Mouse (Mus musculus) intestine, embryonic 14.5 days (tissue): Measurements from ENCODE around the gene Adgrg7. TPM values are rescaled to one million over a fixed set of nuclear protein-coding genes. Genes with fewer than 3 reads are reported as not detected.

Source experiments
- ATAC-seq: fragments of 200-750 bp; cut with Nextera tagmentation; replicated peaks from 2 replicates; pipeline ENCODE4 v1.8.0; 2017; ENCODE audit warnings: low read depth, moderate number of reproducible peaks, moderate TSS enrichment, moderate library complexity; ENCODE audit not compliant: low FRiP score, low TSS enrichment
- DNase-seq: peaks from one replicate; pipeline ENCODE4 v3.0.0-alpha.2; 2018; ENCODE audit warnings: low spot score
- H3K27ac ChIP-seq: fragments of 300-500 bp; sonication (generic); 2 replicates; pipeline ENCODE4 v1.5.1; 2014; ENCODE audit warnings: low read depth, mild to moderate bottlenecking, control low read depth
- H3K27me3 ChIP-seq: fragments of 300-500 bp; sonication (generic); replicated peaks from 2 replicates; pipeline ENCODE4 v1.6.1; 2014; ENCODE audit warnings: low read length, control low read depth; ENCODE audit not compliant: control insufficient read depth, insufficient read depth
- H3K36me3 ChIP-seq: fragments of 300-500 bp; sonication (generic); 2 replicates; pipeline ENCODE4 v1.6.1; 2014; ENCODE audit warnings: low read length, control low read depth; ENCODE audit not compliant: control insufficient read depth, insufficient read depth
- H3K4me1 ChIP-seq: fragments of 300-500 bp; sonication (generic); replicated peaks from 2 replicates; pipeline ENCODE4 v1.6.1; 2014; ENCODE audit warnings: low read length, control low read depth, mixed read lengths; ENCODE audit not compliant: control insufficient read depth, insufficient read depth
- H3K4me2 ChIP-seq: fragments of 300-500 bp; sonication (generic); 2 replicates; pipeline ENCODE4 v1.6.1; 2014; ENCODE audit warnings: low read length
- H3K4me3 ChIP-seq: fragments of 300-500 bp; sonication (generic); 2 replicates; pipeline ENCODE4 v1.5.1; 2014; ENCODE audit warnings: low read depth, low read length, control low read depth, mixed read lengths
- H3K9ac ChIP-seq: fragments of 300-500 bp; sonication (generic); 2 replicates; pipeline ENCODE4 v1.6.1; 2014; ENCODE audit warnings: mild to moderate bottlenecking, low read length
- H3K9me3 ChIP-seq: fragments of 300-500 bp; sonication (generic); 2 replicates; pipeline ENCODE4 v1.6.1; 2016; ENCODE audit warnings: low read length, control low read depth; ENCODE audit not compliant: control insufficient read depth
- WGBS: fragments of 180-500 bp; shearing (Covaris S2); extraction: QIAGEN DNeasy Blood & Tissue Kit; methylation state at CpG from one replicate; pipeline ENCODE4 v1.1.7; 2014; 5-methylcytosine and 5-hydroxymethylcytosine counted together
- polyA plus RNA-seq: library from polyadenylated mRNA; unstranded; fragments of >200 nt; fragmentation: Nextera tagmentation; extraction: Ambion mirVana; gene quantifications from 2 replicates; pipeline ENCODE4 v1.2.1, GENCODE M21; 2014

Adgrg7 gene
- polyA plus RNA-seq, 1 experiment from 2014 or later: 0.99 TPM

DNA sequence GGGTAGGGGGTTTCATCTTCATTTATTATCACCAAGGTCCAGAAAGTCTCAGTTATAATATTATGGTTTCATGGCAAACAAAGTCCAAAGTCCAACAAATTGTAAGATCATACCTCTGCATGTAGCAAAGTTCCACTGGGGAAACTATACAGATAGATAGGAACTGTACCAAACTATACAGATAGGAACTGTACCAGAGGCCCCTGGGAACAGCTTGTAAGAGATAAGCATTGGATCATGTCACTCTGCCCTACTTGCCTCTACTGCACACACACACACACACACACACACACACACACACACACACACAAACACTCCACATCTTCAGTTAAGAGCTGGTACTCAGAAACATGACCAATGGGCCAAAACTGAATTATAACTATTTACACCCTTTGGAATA is 76.6 kb downstream of the Adgrg7 start:
- no peaks in the 10 kb centered on the region for H3K36me3 ChIP-seq
- no peak overlapping the region for H3K27ac ChIP-seq
- H3K9ac ChIP-seq: no peak overlapping the region
- no peak overlapping the region for H3K4me3 ChIP-seq
- DNase-seq: no peak
- H3K9me3 ChIP-seq: no peaks in the 10 kb centered on the region
- H3K27me3 ChIP-seq: no peaks in the 10 kb centered on the region
- H3K4me1 ChIP-seq: peaks cover 16% of the 10 kb centered on the region
- no peak overlapping the region for H3K4me2 ChIP-seq
- ATAC-seq: no peak

DNA sequence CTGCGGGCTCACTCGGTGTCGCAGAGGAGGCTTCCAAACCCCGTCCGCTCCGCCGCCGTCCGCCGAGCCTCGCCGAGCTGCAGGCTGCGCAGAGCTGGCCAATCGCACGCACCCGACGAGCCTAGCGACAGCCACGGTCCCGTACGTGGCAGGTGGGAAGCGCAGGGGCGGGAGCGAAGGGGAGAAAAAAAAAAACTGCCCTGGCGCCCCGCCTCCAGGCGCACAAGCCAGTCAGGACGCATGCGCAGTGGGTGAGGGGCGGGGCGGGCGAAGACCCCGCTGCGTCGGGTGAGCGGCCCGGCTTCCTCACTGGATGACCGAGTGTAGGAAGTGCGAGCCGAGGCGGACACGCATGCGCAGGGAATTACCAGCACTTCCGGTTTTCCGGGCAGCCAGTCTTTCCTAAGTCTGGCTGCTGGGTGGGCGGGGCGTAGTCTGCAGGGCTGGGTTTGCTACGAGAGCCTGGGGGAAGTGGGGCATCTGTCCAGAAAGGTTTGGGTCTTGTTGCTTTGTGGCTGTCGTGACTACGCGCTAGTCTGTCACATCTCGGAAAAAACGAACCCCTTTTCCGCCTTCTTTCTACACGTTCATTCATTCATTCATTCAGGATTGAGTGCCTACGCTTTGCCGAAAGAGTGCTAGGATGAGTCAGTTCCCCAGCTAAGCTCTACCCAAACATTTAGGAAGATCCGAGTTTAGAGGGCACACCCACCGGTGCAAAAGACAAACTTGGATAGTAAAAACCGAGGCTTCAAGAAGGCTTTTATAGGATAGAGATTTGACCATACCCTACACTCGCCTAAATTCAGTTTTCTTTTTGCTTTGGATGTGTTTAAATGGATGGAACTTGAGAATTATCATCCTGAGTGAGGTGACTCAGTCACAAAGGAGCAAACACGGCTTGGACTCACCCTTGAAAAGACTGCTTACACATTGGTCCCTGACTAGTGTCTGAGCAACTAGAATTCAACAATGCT is 78.1 kb downstream of the Adgrg7 start, which contains the start of gene Tfg:
Gene Tfg, minus strand, starts transcription at position 227 of the 977 bp plus-strand sequence.
- Histone ChIP-seq H3K4me2 (peak within 1 kb of the TSS; percentile 73), H3K4me3 (peak within 1 kb of the TSS; percentile 87), H3K36me3 (peaks cover 2% of the 10 kb centered on the region), H3K9me3 (no peaks in the 10 kb centered on the region), H3K27me3 (no peaks in the 10 kb centered on the region), H3K9ac (peak within 1 kb of the TSS; percentile 85), H3K27ac (peak within 1 kb of the TSS; percentile 98), H3K4me1 (peaks cover 16% of the 10 kb centered on the region)
- under 1% methylated on average over 62 of the region's 62 CpGs for whole genome bisulfite sequencing
- ATAC-seq (peak; percentile 96), DNase-seq (peak; percentile 97)

DNA sequence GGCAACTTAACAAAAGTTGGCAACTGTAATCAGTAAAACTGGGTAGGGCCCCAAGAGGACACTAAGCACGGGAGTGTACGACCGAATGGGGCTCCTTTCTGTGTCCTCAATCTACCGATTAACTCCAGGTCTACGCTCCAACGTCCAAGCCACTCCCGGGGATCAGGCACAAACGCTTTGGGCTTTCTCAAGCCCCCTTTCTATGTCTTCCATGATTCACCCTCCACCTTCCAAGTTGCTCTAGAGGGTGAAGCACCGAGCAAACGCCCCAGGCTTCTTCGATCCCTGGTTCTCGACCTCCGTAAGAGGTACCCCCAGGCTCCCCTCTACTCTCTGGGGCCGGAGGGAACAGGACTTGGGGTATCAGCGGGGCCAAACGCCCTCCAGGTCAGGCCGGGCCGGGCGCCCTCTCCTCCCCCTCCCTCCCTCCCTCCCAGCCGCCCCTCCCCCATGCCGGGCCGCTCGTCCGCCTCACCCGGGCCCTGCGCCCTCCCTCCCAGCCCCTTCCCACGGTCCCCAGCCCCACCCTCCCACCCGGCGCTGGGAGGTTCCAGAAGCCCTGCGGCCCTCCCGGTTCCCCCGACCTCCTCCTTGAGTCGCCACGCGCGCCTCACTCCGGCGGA is 79.0 kb downstream of the Adgrg7 start:
- Histone ChIP-seq H3K27me3 (no peaks in the 10 kb centered on the region), H3K4me3 (peak overlapping the region; percentile 87), H3K27ac (peak overlapping the region; percentile 98), H3K9ac (peak overlapping the region; percentile 85), H3K4me1 (peaks cover 16% of the 10 kb centered on the region), H3K4me2 (peak overlapping the region; percentile 73), H3K9me3 (no peaks in the 10 kb centered on the region), H3K36me3 (peaks cover 11% of the 10 kb centered on the region)
- ATAC-seq: peak; percentile 82
- DNase-seq: peak; percentile 85
- 0% methylated on average over 30 of the region's 38 CpGs for WGBS

DNA sequence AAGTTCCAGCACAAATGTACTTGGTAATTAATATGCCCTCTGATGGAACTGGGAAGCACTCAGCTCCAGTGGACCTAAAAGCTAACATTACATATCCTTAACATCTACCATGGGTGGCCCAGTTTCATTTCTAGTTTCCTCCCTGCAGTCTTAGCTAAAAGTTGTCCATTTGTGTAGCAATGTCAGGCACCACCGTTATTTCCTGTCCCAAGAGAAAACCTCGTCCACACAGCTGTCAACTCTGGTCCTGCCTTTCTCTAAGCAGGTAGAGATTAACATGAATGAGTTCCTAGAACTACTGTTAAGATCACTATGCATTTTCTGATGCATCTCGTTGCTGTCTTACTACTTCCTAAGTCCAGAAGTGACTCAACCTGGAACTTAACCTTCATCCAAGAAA is 80.0 kb downstream of the Adgrg7 start:
- no peak for ATAC-seq
- Histone ChIP-seq H3K9me3 (no peaks in the 10 kb centered on the region), H3K4me3 (peak overlapping the region; percentile 87; the same call in 1 of the 2 replicates), H3K9ac (no peak overlapping the region), H3K4me2 (peak overlapping the region; percentile 73), H3K36me3 (peaks cover 21% of the 10 kb centered on the region), H3K27ac (no peak overlapping the region), H3K4me1 (peaks cover 16% of the 10 kb centered on the region), H3K27me3 (no peaks in the 10 kb centered on the region)
- WGBS: 67% methylated on average over 3 of the region's 3 CpGs
- DNase-seq: no peak

DNA sequence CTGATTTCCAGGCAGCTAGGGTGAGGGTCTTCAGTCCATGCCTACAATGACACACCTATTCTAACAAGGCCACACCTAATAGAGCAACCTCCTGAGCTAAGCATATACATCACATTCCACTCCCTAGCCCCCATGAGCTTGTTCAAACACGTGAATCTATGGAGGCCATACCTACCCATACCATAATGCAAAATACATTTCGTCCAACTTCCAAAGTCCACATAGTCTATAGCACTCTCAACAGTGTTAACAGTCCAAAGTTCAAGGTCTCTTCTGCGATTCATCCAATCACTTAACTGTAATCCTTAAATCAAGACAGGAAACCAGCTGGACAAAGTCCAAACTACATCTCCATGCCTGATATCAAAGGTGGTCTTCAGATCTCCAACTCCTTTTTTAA is 85.6 kb downstream of the Adgrg7 start:
- no peak overlapping the region for H3K4me3 ChIP-seq
- 85% methylated on average over 3 of the region's 3 CpGs for WGBS
- no peak for DNase-seq
- H3K27ac ChIP-seq: no peak overlapping the region
- no peaks in the 10 kb centered on the region for H3K9me3 ChIP-seq
- ATAC-seq: no peak
- H3K4me2 ChIP-seq: no peak overlapping the region
- no peaks in the 10 kb centered on the region for H3K4me1 ChIP-seq
- no peaks in the 10 kb centered on the region for H3K27me3 ChIP-seq
- H3K9ac ChIP-seq: no peak overlapping the region
- H3K36me3 ChIP-seq: peaks cover 63% of the 10 kb centered on the region

DNA sequence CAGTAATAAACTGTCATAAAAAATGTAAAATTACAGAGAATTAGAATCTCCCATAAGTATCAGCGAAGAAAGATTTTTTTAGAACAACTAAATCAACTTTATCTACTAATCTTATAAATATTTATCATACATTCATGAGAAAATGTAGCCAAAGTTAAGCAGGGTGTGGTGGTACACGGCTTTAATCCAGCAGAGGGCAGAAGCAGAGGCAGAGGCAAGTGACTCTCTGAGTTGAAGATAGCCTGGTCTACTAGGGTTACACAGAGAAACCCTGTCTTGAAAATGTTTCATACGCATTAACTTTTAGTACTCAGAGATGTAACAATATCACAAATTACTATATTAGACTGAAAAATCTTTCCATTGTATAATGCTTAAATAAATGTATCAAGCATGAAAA is 89.9 kb downstream of the Adgrg7 start:
- no peak overlapping the region for H3K9ac ChIP-seq
- H3K4me3 ChIP-seq: no peak overlapping the region
- H3K4me1 ChIP-seq: no peaks in the 10 kb centered on the region
- no peak for DNase-seq
- 78% methylated on average over 3 of the region's 3 CpGs for WGBS
- peaks cover 74% of the 10 kb centered on the region for H3K36me3 ChIP-seq
- H3K27ac ChIP-seq: no peak overlapping the region
- ATAC-seq: no peak
- H3K27me3 ChIP-seq: no peaks in the 10 kb centered on the region
- no peaks in the 10 kb centered on the region for H3K9me3 ChIP-seq
- no peak overlapping the region for H3K4me2 ChIP-seq

DNA sequence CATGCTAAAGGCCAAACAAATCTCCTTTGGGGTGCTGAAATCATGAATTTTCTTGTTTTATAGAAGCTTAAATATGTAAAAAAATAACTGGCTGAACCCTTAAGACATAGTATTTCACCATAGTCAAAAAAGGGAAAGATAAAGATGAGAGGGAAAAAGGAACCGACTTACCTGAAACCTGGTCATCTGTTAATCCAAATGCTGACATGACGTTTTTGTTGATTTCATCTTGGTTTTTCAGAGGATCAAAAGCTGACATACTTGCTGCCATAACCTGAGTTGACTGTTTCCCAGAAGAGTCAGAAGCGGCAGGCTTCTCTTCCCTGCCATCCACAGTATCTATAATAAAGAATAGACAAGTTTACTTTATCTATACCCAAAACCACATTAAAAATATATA is 94.8 kb downstream of the Adgrg7 start:
- H3K4me2 ChIP-seq: no peak overlapping the region
- no peak overlapping the region for H3K9ac ChIP-seq
- H3K4me3 ChIP-seq: no peak overlapping the region
- ATAC-seq: no peak
- no peaks in the 10 kb centered on the region for H3K27me3 ChIP-seq
- no peaks in the 10 kb centered on the region for H3K9me3 ChIP-seq
- DNase-seq: no peak
- no peaks in the 10 kb centered on the region for H3K4me1 ChIP-seq
- peaks cover 69% of the 10 kb centered on the region for H3K36me3 ChIP-seq
- WGBS: 93% methylated on average over 3 of the region's 3 CpGs
- no peak overlapping the region for H3K27ac ChIP-seq

DNA sequence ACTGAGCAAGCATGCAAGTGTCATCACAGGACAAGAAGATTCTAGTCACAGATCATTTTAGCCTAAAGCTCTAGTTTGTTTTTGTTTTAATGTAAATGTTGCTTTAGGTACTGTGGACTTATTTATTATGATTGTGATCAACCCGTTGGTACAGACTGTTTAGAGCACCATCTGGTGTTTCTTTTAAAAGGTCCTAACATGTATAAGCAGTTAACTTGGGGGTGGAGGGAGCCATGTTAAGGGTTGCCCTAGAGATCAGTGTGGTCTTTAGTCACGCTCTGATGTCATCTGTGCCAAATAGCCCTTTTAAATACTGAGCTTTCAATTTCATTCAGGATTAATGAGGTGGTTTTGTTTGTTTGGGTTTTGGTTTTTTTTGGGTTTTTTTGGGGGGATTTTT is 99.2 kb downstream of the Adgrg7 start:
- ATAC-seq: no peak

More for the DNA sequence above, 99.2 kb downstream of the Adgrg7 start:
- Histone ChIP-seq H3K4me3 (no peak overlapping the region), H3K4me2 (no peak overlapping the region), H3K36me3 (peaks cover 78% of the 10 kb centered on the region), H3K9ac (no peak overlapping the region), H3K9me3 (no peaks in the 10 kb centered on the region), H3K27ac (no peak overlapping the region), H3K4me1 (no peaks in the 10 kb centered on the region), H3K27me3 (no peaks in the 10 kb centered on the region)
- 71% methylated on average over 2 of the region's 2 CpGs for whole genome bisulfite sequencing
- no peak for DNase-seq
